Mouse (Mus musculus): Measurements from ENCODE around the gene Senp7.
A peak's percentile ranks its signal among the peaks of the same experiment; 100 is the strongest.
"Not testable (repeated sequence)": the region's sequence is repeated elsewhere in the genome, so short reads cannot be mapped to it uniquely, and the experiment has no call there.

Gene Senp7

GRCm38 (mm10) chr16:56048038-56048437, at the start of gene Senp7:
Gene Senp7, plus strand, starts transcription at chr16:56048338.
- not testable (repeated sequence) for DNase-seq

- no peak for DNase-seq
Observed at GRCm38 (mm10) chr16:56006798-56007197, 41.3 kb upstream of the Senp7 start.

GRCm38 (mm10) chr16:56008862-56009261, 39.3 kb upstream of the Senp7 start:
- no peak for DNase-seq

GRCm38 (mm10) chr16:56012789-56013743, 35.1 kb upstream of the Senp7 start:
- DNase-seq = no peak

GRCm38 (mm10) chr16:56014076-56014475, 34.1 kb upstream of the Senp7 start:
- no peak for DNase-seq

- no peak for DNase-seq
Observed at GRCm38 (mm10) chr16:56019660-56020059, 28.5 kb upstream of the Senp7 start.

GRCm38 (mm10) chr16:56027854-56028629, 20.1 kb upstream of the Senp7 start:
- DNase-seq = no peak

GRCm38 (mm10) chr16:56028722-56029551, 19.2 kb upstream of the Senp7 start:
- no peak for DNase-seq

- DNase-seq = peak; percentile 97
Observed at GRCm38 (mm10) chr16:56029661-56030082, 18.5 kb upstream of the Senp7 start, which contains the start of gene Pcnp. Gene Pcnp, minus strand, starts transcription at chr16:56029739.

- DNase-seq = no peak
Observed at GRCm38 (mm10) chr16:56034566-56034965, 13.6 kb upstream of the Senp7 start.

- no peak for DNase-seq
Observed at GRCm38 (mm10) chr16:56036501-56036900, 11.6 kb upstream of the Senp7 start.

- DNase-seq = peak; percentile 95
Observed at GRCm38 (mm10) chr16:56037138-56038010, 10.8 kb upstream of the Senp7 start, which contains the start of gene Trmt10c. Gene Trmt10c, minus strand, starts transcription at chr16:56037819.

- no peak for DNase-seq
Observed at GRCm38 (mm10) chr16:56038090-56038489, 10.0 kb upstream of the Senp7 start.

GRCm38 (mm10) chr16:56055911-56056310, 7.8 kb downstream of the Senp7 start:
- DNase-seq = no peak

GRCm38 (mm10) chr16:56056944-56057590, 8.9 kb downstream of the Senp7 start:
- DNase-seq = no peak

- no peak for DNase-seq
Observed at GRCm38 (mm10) chr16:56058151-56058550, 10.0 kb downstream of the Senp7 start.

GRCm38 (mm10) chr16:56061995-56062594, 14.0 kb downstream of the Senp7 start:
- DNase-seq = no peak

- no peak for DNase-seq
Observed at GRCm38 (mm10) chr16:56062981-56063380, 14.8 kb downstream of the Senp7 start.

- peak; percentile 68 for DNase-seq
Observed at GRCm38 (mm10) chr16:56064334-56064990, 16.3 kb downstream of the Senp7 start.

GRCm38 (mm10) chr16:56066113-56066512, 18.0 kb downstream of the Senp7 start:
- DNase-seq = no peak
